23 mouse cellular contexts compared by ENCODE assay signal in the genomic region with DNA sequence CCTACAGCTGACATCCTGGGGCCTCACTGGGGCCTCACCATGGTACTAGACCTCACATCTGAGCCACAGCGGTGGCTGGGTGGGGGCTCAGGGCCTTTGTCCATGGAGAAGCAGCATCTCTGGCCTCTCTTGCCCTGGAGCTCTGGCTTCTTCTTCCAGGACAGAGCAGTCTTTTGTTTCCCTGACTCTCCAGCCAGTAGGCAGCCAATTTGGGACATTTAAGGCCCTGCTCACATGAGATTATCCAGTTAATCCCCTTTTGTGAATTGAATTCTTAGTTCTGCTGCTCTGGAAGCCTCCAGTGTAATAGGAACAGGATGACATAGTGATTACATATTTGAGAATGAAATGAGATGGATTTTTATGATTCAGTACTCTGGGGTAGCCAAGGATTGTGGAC.
DNase-seq lines count a peak whose midpoint lies in the region; ATAC-seq lines count a peak whose summit lies in the region.
"Had no signal": no experiment of that assay in that cellular context is flagged by ENCODE, and none has a peak within 500 bp of the region (broad histone marks: within the 10 kb centered on the region; RNA-seq: fewer than 3 reads in every experiment).

No protein-coding gene starts in this region.

- WGBS in midbrain, embryonic 11.5 days, result 13% methylated on average over 1 of the region's 1 CpGs
- WGBS in midbrain, embryonic 15.5 days, result 13% methylated on average over 1 of the region's 1 CpGs
- whole genome bisulfite sequencing in embryonic facial prominence, embryonic 10.5 days, result 19% methylated on average over 1 of the region's 1 CpGs
- 35% methylated on average over 1 of the region's 1 CpGs for WGBS in midbrain, embryonic 14.5 days

- H3K4me3 ChIP-seq in midbrain, embryonic 11.5 days (ENCODE audit: low read depth, low read length), result no peak overlapping the region
- no peak overlapping the region for H3K4me3 ChIP-seq in midbrain, embryonic 15.5 days
- no peak overlapping the region for H3K4me3 ChIP-seq in embryonic facial prominence, embryonic 10.5 days
- H3K4me3 ChIP-seq in midbrain, embryonic 14.5 days (replicated peaks; ENCODE audit: low read depth, low read length), result no peak overlapping the region
- H3K4me3 ChIP-seq: heart, embryonic 12.5 days; kidney, embryonic 15.5 days; left cerebral cortex, adult 2 months; limb, embryonic 13.5 days; lung, embryonic 15.5 days had no signal

- H3K27me3 ChIP-seq in midbrain, embryonic 11.5 days (ENCODE audit: control insufficient read depth, insufficient read depth, low read length), result no peaks in the 10 kb centered on the region
- peaks cover 7% of the 10 kb centered on the region; the same call in 1 of the 2 replicates for H3K27me3 ChIP-seq in midbrain, embryonic 15.5 days (replicated peaks)
- H3K27me3 ChIP-seq in embryonic facial prominence, embryonic 10.5 days (replicated peaks; ENCODE audit: low read depth, poor library complexity, severe bottlenecking), result no peaks in the 10 kb centered on the region
- H3K27me3 ChIP-seq in midbrain, embryonic 14.5 days (ENCODE audit: control insufficient read depth, insufficient read depth, low read length), result no peaks in the 10 kb centered on the region
- H3K27me3 ChIP-seq: heart, embryonic 12.5 days; kidney, embryonic 15.5 days; limb, embryonic 13.5 days; lung, embryonic 15.5 days had no signal

- H3K9ac ChIP-seq in midbrain, embryonic 11.5 days (ENCODE audit: low read length), result no peak overlapping the region
- no peak overlapping the region for H3K9ac ChIP-seq in midbrain, embryonic 15.5 days
- no peak overlapping the region for H3K9ac ChIP-seq in midbrain, embryonic 14.5 days (replicated peaks; ENCODE audit: low read length)
- H3K9ac ChIP-seq: heart, embryonic 12.5 days; kidney, embryonic 15.5 days; limb, embryonic 13.5 days; lung, embryonic 15.5 days had no signal

- no peaks in the 10 kb centered on the region for H3K9me3 ChIP-seq in midbrain, embryonic 11.5 days (ENCODE audit: control insufficient read depth, low read length)
- no peaks in the 10 kb centered on the region for H3K9me3 ChIP-seq in midbrain, embryonic 15.5 days
- no peaks in the 10 kb centered on the region for H3K9me3 ChIP-seq in embryonic facial prominence, embryonic 10.5 days
- no peaks in the 10 kb centered on the region for H3K9me3 ChIP-seq in midbrain, embryonic 14.5 days (ENCODE audit: control insufficient read depth, low read length)
- H3K9me3 ChIP-seq: heart, embryonic 12.5 days; kidney, embryonic 15.5 days; limb, embryonic 13.5 days; lung, embryonic 15.5 days had no signal

- no peak overlapping the region; the same call in 1 of the 2 replicates for H3K27ac ChIP-seq in midbrain, embryonic 11.5 days (ENCODE audit: low read depth, low read length)
- H3K27ac ChIP-seq in midbrain, embryonic 15.5 days, result no peak overlapping the region
- peak overlapping the region; percentile 79 for H3K27ac ChIP-seq in embryonic facial prominence, embryonic 10.5 days (replicated peaks)
- no peak overlapping the region for H3K27ac ChIP-seq in midbrain, embryonic 14.5 days (replicated peaks; ENCODE audit: low read depth, low read length)
- H3K27ac ChIP-seq: kidney, embryonic 15.5 days; left cerebral cortex, adult 2 months; limb, embryonic 13.5 days had no signal

- peaks cover 6% of the 10 kb centered on the region for H3K4me1 ChIP-seq in midbrain, embryonic 11.5 days (ENCODE audit: control insufficient read depth, insufficient read depth, low read length)
- H3K4me1 ChIP-seq in midbrain, embryonic 15.5 days, result no peaks in the 10 kb centered on the region
- peaks cover 55% of the 10 kb centered on the region for H3K4me1 ChIP-seq in embryonic facial prominence, embryonic 10.5 days
- H3K4me1 ChIP-seq in midbrain, embryonic 14.5 days (ENCODE audit: control insufficient read depth, insufficient read depth, low read length), result peaks cover 5% of the 10 kb centered on the region; the same call in 1 of the 2 replicates

- DNase-seq in heart, adult 11 months, result peak; percentile 83
- DNase-seq in heart, adult 8-10 months (ENCODE audit: low spot score), result no peak
- no peak for DNase-seq in midbrain, embryonic 11.5 days (ENCODE audit: low spot score, missing footprints)
- DNase-seq in embryonic facial prominence, embryonic 10.5 days (ENCODE audit: low spot score), result peak; percentile 25
- DNase-seq in midbrain, embryonic 14.5 days, result peak; percentile 43
- DNase-seq in kidney, adult 18-20 months, result no peak
- no peak for DNase-seq in cerebellum, adult 11-12 months
- DNase-seq: adrenal gland, postnatal 14 days; cerebellum, adult 18-20 months; cerebellum, postnatal 10 days; gastrocnemius, postnatal 10 days; kidney, adult 11 months; kidney, postnatal 25 days; right cerebral cortex, postnatal 25 days; thymus, postnatal 4 days had no signal

- H3K4me2 ChIP-seq in midbrain, embryonic 11.5 days, result no peak overlapping the region
- H3K4me2 ChIP-seq in midbrain, embryonic 15.5 days, result no peak overlapping the region
- H3K4me2 ChIP-seq in midbrain, embryonic 14.5 days (ENCODE audit: low read length), result no peak overlapping the region
- H3K4me2 ChIP-seq: heart, embryonic 12.5 days; kidney, embryonic 15.5 days; limb, embryonic 13.5 days; liver, embryonic 11.5 days; lung, embryonic 15.5 days had no signal

- no peaks in the 10 kb centered on the region for H3K36me3 ChIP-seq in midbrain, embryonic 11.5 days (ENCODE audit: control insufficient read depth, insufficient read depth, low read length)
- H3K36me3 ChIP-seq in midbrain, embryonic 15.5 days (replicated peaks), result no peaks in the 10 kb centered on the region
- no peaks in the 10 kb centered on the region for H3K36me3 ChIP-seq in embryonic facial prominence, embryonic 10.5 days (replicated peaks)
- no peaks in the 10 kb centered on the region for H3K36me3 ChIP-seq in midbrain, embryonic 14.5 days (ENCODE audit: control insufficient read depth, insufficient read depth, low read length)
- H3K36me3 ChIP-seq: heart, embryonic 12.5 days; kidney, embryonic 15.5 days; limb, embryonic 13.5 days; lung, embryonic 15.5 days had no signal

- peak; percentile 45 for ATAC-seq in midbrain, embryonic 11.5 days (ENCODE audit: low FRiP score)
- ATAC-seq in midbrain, embryonic 15.5 days (replicated peaks), result no peak
- no peak for ATAC-seq in midbrain, embryonic 14.5 days (ENCODE audit: low FRiP score, low TSS enrichment)
- ATAC-seq: hindbrain, embryonic 16.5 days had no signal

Comparison
In these comparisons a context has a peak if more than half of its experiments do, and no peak if none do; other contexts are left out.
1. DNase-seq: peak in heart, adult 11 months (single experiment), embryonic facial prominence, embryonic 10.5 days (single experiment) and midbrain, embryonic 14.5 days (single experiment); none in heart, adult 8-10 months (single experiment), midbrain, embryonic 11.5 days (single experiment), kidney, adult 18-20 months (single experiment) and cerebellum, adult 11-12 months (single experiment).